Mouse (Mus musculus) erythroblast, adult 5-6 weeks (primary cell): Measurements from ENCODE around the gene Eif2d. TPM values are rescaled to one million over a fixed set of nuclear protein-coding genes. Genes with fewer than 3 reads are reported as not detected.

Experiments
- ATAC-seq: replicated peaks from 2 replicates; pipeline ENCODE4 v1.8.0; 2016; ENCODE audit warnings: moderate number of reproducible peaks, mild to moderate bottlenecking, moderate TSS enrichment, inconsistent platforms; ENCODE audit not compliant: poor library complexity, low FRiP score, severe bottlenecking
- total RNA-seq, 2 experiments: library from RNA; stranded (forward) in 1 of 2; stranded (reverse) in 1 of 2; fragments of 150-400 nt in 1 of 2; fragments of 200-764, 138-1000 nt in 1 of 2; gene quantifications; 2 replicates each; pipeline versions ENCODE4 v1.2.3 to v1.2.4; 2015 to 2017; ENCODE audit warnings: low replicate concordance in 2 of 2

Gene Eif2d
- 10.8 and 13.6 TPM in 2 replicates for total RNA-seq (2015; ENCODE audit: low replicate concordance)
- total RNA-seq (2017; ENCODE audit: low replicate concordance): 10.9 and 12.4 TPM in 2 replicates

- ATAC-seq: peak; percentile 99
Measured at GRCm38 (mm10) chr1:131153018-131153629, at the start of gene Eif2d. TSS of gene Eif2d (plus strand) at chr1:131153181.

- no peak for ATAC-seq
Measured at GRCm38 (mm10) chr1:131103776-131104424, 49.1 kb upstream of the Eif2d start.

- no peak for ATAC-seq
Measured at GRCm38 (mm10) chr1:131107575-131108308, 45.2 kb upstream of the Eif2d start.

- ATAC-seq: no peak
Measured at GRCm38 (mm10) chr1:131110525-131111106, 42.4 kb upstream of the Eif2d start.

GRCm38 (mm10) chr1:131112576-131112975, 40.4 kb upstream of the Eif2d start:
- no peak for ATAC-seq

- ATAC-seq: peak; percentile 66
Measured at GRCm38 (mm10) chr1:131115932-131116331, 37.0 kb upstream of the Eif2d start.

GRCm38 (mm10) chr1:131116430-131117011, 36.5 kb upstream of the Eif2d start:
- no peak for ATAC-seq

GRCm38 (mm10) chr1:131118530-131118929, 34.5 kb upstream of the Eif2d start:
- peak; percentile 7; the same call in 1 of the 2 replicates for ATAC-seq

- peak; percentile 87 for ATAC-seq
Measured at GRCm38 (mm10) chr1:131119026-131119425, 34.0 kb upstream of the Eif2d start.

- ATAC-seq: 0 out of 2 replicates have a peak, but pooled peaks have one; percentile 26
Measured at GRCm38 (mm10) chr1:131121987-131122386, 31.0 kb upstream of the Eif2d start.

GRCm38 (mm10) chr1:131123522-131124265, 29.3 kb upstream of the Eif2d start:
- ATAC-seq: no peak

GRCm38 (mm10) chr1:131125987-131126744, 26.8 kb upstream of the Eif2d start:
- peak; percentile 83 for ATAC-seq

GRCm38 (mm10) chr1:131134231-131134630, 18.8 kb upstream of the Eif2d start:
- ATAC-seq: no peak

- peak; percentile 34; the same call in 1 of the 2 replicates for ATAC-seq
Measured at GRCm38 (mm10) chr1:131134942-131135522, 17.9 kb upstream of the Eif2d start.

- ATAC-seq: peak; percentile 58
Measured at GRCm38 (mm10) chr1:131135960-131136629, 16.9 kb upstream of the Eif2d start.

- ATAC-seq: no peak
Measured at GRCm38 (mm10) chr1:131137111-131137510, 15.9 kb upstream of the Eif2d start.

- peak; percentile 19; the same call in 1 of the 2 replicates for ATAC-seq
Measured at GRCm38 (mm10) chr1:131137717-131138118, 15.3 kb upstream of the Eif2d start.
